ENCODE assay signal across 23 mouse cellular contexts in the genomic region with DNA sequence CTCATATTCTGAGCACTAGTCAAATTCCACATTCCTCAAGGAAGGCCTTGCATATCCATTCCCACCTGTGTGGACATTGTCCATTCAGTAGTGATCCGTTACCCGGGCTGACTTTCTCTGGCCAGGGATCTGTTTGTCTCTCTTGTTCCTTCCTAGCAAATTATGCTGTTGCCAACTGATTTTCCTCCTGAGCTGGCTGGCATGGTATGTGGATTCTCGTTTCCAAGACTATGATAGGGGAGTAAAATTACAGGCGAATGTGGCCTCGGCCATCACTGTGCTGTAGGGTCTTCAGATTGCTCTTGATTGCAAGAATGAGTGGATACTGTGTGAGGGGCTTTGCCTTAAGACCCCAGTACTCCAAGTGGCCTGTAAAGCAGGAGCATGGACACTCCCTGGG. TPM values are rescaled to one million over a fixed set of nuclear protein-coding genes. Genes with fewer than 3 reads are reported as not detected.
DNase-seq lines count a peak whose midpoint lies in the region; TF ChIP-seq lines count a peak whose summit lies in the region.
"Had no signal": no experiment of that assay in that cellular context is flagged by ENCODE, and none has a peak within 500 bp of the region (broad histone marks: within the 10 kb centered on the region; RNA-seq: fewer than 3 reads in every experiment).

No protein-coding gene starts in this region.

- intact Hi-C loops in left cerebral cortex, postnatal 4 days (cut with DNase I), result no loop called here
- intact Hi-C loops in left cerebral cortex, postnatal 14 days (cut with DNase I), result no loop called here
- intact Hi-C loops in left cerebral cortex, adult 2 months (cut with DNase I), result no loop called here

- H3K4me3 ChIP-seq in left cerebral cortex, adult 2 months, result no peak overlapping the region
- H3K4me3 ChIP-seq: heart, embryonic 10.5 days; hindbrain, embryonic 13.5 days; liver, embryonic 12.5 days; midbrain, embryonic 10.5 days; myocyte; neural tube, embryonic 12.5 days had no signal

- H3K27ac ChIP-seq in left cerebral cortex, adult 2 months, result no peak overlapping the region
- H3K27ac ChIP-seq: heart, embryonic 10.5 days; liver, embryonic 12.5 days; midbrain, embryonic 10.5 days; neural tube, embryonic 12.5 days; stomach, postnatal 0 days had no signal

- TF ChIP-seq CTCF in left cerebral cortex, adult 2 months (IDR thresholded peaks at IDR 0.05), result no peak

- peak; percentile 65 for DNase-seq in left cerebral cortex, postnatal 4 days
- no peak for DNase-seq in left cerebral cortex, postnatal 14 days (ENCODE audit: low spot score in 2 of 2)
- peak; percentile 91 for DNase-seq in cerebellum, adult 11-12 months
- DNase-seq in cerebellum, adult 9-10 months, result peak; percentile 96
- DNase-seq in cerebellum, postnatal 36 days, result peak; percentile 77 to 81
- DNase-seq in spleen, adult 18-20 months, result no peak
- no peak for DNase-seq in left cerebral cortex, adult 2 months (ENCODE audit: extremely low spot score in 1 of 2, low spot score in 2 of 2)
- DNase-seq: adrenal gland, postnatal 25 days; gastrocnemius, postnatal 25 days; heart, adult 11 months; heart, postnatal 36 days; kidney, adult 18-20 months; liver, postnatal 0 days; right cerebral cortex, adult 18-20 months; thymus, adult 2 months; thymus, postnatal 4 days had no signal

RNA-seq across cellular contexts. Expression of gene Snx30, which starts 20.7 kb away (rescaled TPM):
- total RNA-seq in left cerebral cortex, postnatal 4 days (2021), result 10 to 100 TPM; 32.0 to 38.0 TPM
- 10 to 100 TPM; 40.4 to 41.3 TPM for total RNA-seq in left cerebral cortex, postnatal 14 days (2021)
- total RNA-seq in left cerebral cortex, adult 2 months (2021), result 10 to 100 TPM; 33.4 to 37.2 TPM

RNA-seq across cellular contexts. Expression of gene Inip, which starts 25.0 kb away (rescaled TPM):
- total RNA-seq in left cerebral cortex, postnatal 4 days (2021), result 10 to 100 TPM; 22.3 to 22.4 TPM
- 10 to 100 TPM; 24.2 to 24.6 TPM for total RNA-seq in left cerebral cortex, postnatal 14 days (2021)
- total RNA-seq in left cerebral cortex, adult 2 months (2021), result 10 to 100 TPM; 22.3 to 23.1 TPM

Comparison
In these comparisons a context has a peak if more than half of its experiments do, and no peak if none do; other contexts are left out.
1. DNase-seq: peak in left cerebral cortex, postnatal 4 days (single experiment), cerebellum, adult 11-12 months (single experiment), cerebellum, adult 9-10 months (single experiment) and cerebellum, postnatal 36 days (2 of 2); none in left cerebral cortex, postnatal 14 days (0 of 2), spleen, adult 18-20 months (0 of 2) and left cerebral cortex, adult 2 months (0 of 2).